Mouse (Mus musculus): ENCODE results near the gene Ccdc63. TPM values are rescaled to one million over a fixed set of nuclear protein-coding genes. Genes with fewer than 3 reads are reported as not detected.
A peak's percentile ranks its signal among the peaks of the same experiment; 100 is the strongest.
"Not testable (repeated sequence)": the region's sequence is repeated elsewhere in the genome, so short reads cannot be mapped to it uniquely, and the experiment has no call there.

The Ccdc63 gene
- polyA plus RNA-seq, 1 experiment from 2014 or later, result 0.43 TPM

DNA sequence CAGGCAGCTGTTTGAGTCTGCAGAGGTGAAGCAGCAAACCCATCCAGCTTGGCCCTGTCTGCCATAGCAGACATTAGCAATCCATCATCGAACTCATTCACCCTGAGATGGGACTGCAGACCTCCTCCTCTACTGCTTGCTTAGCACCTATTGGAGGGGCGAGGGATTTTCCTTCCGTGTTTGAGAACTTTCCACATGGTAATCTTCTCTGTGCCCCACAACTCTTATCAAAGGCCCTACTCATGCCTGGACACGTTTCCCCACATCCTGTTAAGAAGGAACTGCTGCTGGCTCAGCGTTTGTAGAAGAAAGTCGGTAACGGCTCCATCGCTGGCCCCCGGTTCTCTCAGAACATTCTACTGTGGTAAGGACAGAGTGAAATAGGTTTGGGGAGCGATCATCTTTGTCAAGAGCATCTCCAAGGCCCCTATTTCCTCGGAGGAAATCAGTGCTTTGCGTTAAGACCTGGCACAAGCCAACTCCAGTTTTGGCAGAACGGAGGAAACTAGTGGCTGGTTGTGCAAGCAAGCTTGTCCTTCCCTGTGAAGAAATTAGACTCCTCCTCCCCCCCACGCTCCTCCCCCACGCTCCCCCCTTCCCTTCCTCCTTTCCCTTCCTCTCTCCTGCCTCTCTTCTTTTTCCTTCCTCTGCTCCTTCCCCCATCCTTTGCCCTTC is 4.9 kb upstream of the Ccdc63 start:
- Histone ChIP-seq H3K4me1 (ENCODE audit: control insufficient read depth, insufficient read depth, low read length) (peaks cover 12% of the 10 kb centered on the region; the same call in 1 of the 2 replicates), H3K4me3 (ENCODE audit: low read depth, low read length) (peak overlapping the region; percentile 20; the same call in 1 of the 2 replicates), H3K27ac (replicated peaks; ENCODE audit: low read depth, low read length) (peak overlapping the region; percentile 93), H3K27me3 (replicated peaks; ENCODE audit: control insufficient read depth, insufficient read depth, low read length) (no peaks in the 10 kb centered on the region), H3K9me3 (ENCODE audit: control insufficient read depth, low read length) (no peaks in the 10 kb centered on the region), H3K36me3 (ENCODE audit: control insufficient read depth, insufficient read depth, low read length) (no peaks in the 10 kb centered on the region), H3K9ac (ENCODE audit: low read depth, low read length) (peak overlapping the region; percentile 49), H3K4me2 (ENCODE audit: low read depth, low read length) (peak overlapping the region; percentile 46)
- WGBS, result 43% methylated on average over 15 of the region's 15 CpGs
- DNase-seq (ENCODE audit: low spot score) (peak; percentile 73), ATAC-seq (ENCODE audit: low read depth) (peak; percentile 24; the same call in 1 of the 2 replicates)

DNA sequence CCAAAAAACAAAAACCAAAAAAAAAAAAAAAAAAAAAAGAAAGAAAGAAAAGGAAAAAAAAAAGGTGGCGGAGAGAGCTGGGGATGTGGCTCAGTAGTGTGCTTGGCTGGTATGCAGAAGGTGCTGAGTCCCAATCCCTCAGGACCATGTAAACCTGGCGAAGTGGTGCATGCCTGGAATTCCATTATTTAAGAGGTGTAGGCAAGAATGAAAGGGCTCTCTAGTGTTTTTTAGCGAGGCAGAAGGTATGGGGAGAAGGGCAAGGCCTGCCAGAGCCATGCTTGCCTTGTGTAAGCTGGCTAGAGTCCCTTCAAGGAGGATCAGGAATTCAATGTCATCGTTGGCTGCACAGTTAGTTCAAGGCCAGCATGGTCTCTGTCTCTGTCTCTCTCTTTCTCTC is 4.2 kb upstream of the Ccdc63 start:
- Histone ChIP-seq H3K36me3 (ENCODE audit: control insufficient read depth, insufficient read depth, low read length) (no peaks in the 10 kb centered on the region), H3K9ac (ENCODE audit: low read depth, low read length) (no peak overlapping the region), H3K27ac (replicated peaks; ENCODE audit: low read depth, low read length) (peak overlapping the region; percentile 93), H3K4me2 (ENCODE audit: low read depth, low read length) (no peak overlapping the region), H3K9me3 (ENCODE audit: control insufficient read depth, low read length) (no peaks in the 10 kb centered on the region), H3K27me3 (replicated peaks; ENCODE audit: control insufficient read depth, insufficient read depth, low read length) (no peaks in the 10 kb centered on the region), H3K4me3 (ENCODE audit: low read depth, low read length) (no peak overlapping the region), H3K4me1 (ENCODE audit: control insufficient read depth, insufficient read depth, low read length) (peaks cover 12% of the 10 kb centered on the region; the same call in 1 of the 2 replicates)
- DNase-seq (ENCODE audit: low spot score) (no peak), ATAC-seq (ENCODE audit: low read depth) (no peak)
- WGBS, result 77% methylated on average over 4 of the region's 4 CpGs

DNA sequence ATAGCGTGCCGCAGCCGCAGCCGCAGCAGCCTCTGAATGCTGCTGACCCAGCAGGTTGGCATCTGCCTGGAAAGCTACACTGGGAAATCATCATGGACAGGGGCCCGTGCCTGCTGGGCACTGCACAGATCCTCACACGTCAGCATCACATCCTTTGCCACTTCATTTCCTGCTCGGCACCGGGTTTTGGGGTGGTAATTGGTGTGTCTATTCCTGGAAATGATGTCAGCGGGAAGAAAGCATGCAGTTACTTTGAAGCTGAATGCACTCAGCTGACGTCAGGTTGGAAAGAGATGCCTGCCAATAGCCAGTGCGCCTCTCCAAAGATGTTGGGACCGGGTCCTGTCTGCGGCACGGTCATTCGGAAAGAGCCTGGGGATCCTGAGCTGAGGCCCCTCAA is 2.9 kb upstream of the Ccdc63 start:
- Histone ChIP-seq H3K9ac (ENCODE audit: low read depth, low read length) (no peak overlapping the region), H3K4me1 (ENCODE audit: control insufficient read depth, insufficient read depth, low read length) (peaks cover 12% of the 10 kb centered on the region; the same call in 1 of the 2 replicates), H3K27me3 (replicated peaks; ENCODE audit: control insufficient read depth, insufficient read depth, low read length) (no peaks in the 10 kb centered on the region), H3K4me3 (ENCODE audit: low read depth, low read length) (no peak overlapping the region), H3K9me3 (ENCODE audit: control insufficient read depth, low read length) (no peaks in the 10 kb centered on the region), H3K36me3 (ENCODE audit: control insufficient read depth, insufficient read depth, low read length) (no peaks in the 10 kb centered on the region), H3K4me2 (ENCODE audit: low read depth, low read length) (no peak overlapping the region), H3K27ac (replicated peaks; ENCODE audit: low read depth, low read length) (peak overlapping the region; percentile 21; the same call in 1 of the 2 replicates)
- 73% methylated on average over 13 of the region's 15 CpGs for WGBS
- no peak for ATAC-seq (ENCODE audit: low read depth)
- peak; percentile 36 for DNase-seq (ENCODE audit: low spot score)

DNA sequence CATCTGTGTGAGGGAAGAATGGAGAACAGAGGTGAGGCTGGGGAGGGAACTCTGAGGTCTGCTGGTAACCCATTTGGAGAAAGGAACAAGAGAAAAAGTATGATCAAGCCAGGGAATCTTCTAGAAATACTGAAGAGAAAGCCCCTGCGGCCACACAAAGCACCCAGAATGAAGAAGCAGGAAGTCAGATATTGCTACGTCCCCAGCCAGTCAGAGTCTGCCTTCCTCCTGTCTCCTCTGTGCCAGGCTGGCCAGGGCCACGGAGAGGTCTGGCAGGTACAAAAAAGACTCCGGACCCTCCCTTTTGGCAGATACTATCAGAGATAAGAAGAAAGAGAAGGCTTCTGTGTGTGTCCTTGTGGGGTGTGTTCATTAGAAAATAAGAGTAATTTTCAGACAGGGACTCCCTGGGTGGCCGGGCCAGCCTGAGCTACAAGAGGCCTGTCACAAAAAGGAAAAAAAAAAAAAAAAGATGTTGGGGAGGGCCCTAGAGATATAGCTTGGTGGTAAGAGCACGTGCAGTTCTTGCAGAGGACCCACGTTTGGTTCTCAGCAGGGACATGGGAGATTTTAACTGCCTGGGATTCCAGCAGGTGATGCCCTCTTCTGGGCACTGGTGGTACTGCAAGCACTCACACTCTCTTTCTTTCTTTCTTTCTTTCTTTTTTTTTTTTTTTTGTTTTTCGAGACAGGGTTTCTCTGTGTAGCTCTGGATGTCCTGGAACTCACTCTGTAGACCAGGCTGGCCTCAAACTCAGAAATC is 1.8 kb upstream of the Ccdc63 start:
- Histone ChIP-seq H3K27ac (replicated peaks; ENCODE audit: low read depth, low read length) (no peak overlapping the region), H3K4me1 (ENCODE audit: control insufficient read depth, insufficient read depth, low read length) (peaks cover 12% of the 10 kb centered on the region; the same call in 1 of the 2 replicates), H3K4me2 (ENCODE audit: low read depth, low read length) (no peak overlapping the region), H3K9me3 (ENCODE audit: control insufficient read depth, low read length) (no peaks in the 10 kb centered on the region), H3K27me3 (replicated peaks; ENCODE audit: control insufficient read depth, insufficient read depth, low read length) (no peaks in the 10 kb centered on the region), H3K9ac (ENCODE audit: low read depth, low read length) (no peak overlapping the region), H3K4me3 (ENCODE audit: low read depth, low read length) (no peak overlapping the region), H3K36me3 (ENCODE audit: control insufficient read depth, insufficient read depth, low read length) (no peaks in the 10 kb centered on the region)
- ATAC-seq (ENCODE audit: low read depth) (no peak), DNase-seq (ENCODE audit: low spot score) (no peak)
- WGBS, result 58% methylated on average over 8 of the region's 8 CpGs

DNA sequence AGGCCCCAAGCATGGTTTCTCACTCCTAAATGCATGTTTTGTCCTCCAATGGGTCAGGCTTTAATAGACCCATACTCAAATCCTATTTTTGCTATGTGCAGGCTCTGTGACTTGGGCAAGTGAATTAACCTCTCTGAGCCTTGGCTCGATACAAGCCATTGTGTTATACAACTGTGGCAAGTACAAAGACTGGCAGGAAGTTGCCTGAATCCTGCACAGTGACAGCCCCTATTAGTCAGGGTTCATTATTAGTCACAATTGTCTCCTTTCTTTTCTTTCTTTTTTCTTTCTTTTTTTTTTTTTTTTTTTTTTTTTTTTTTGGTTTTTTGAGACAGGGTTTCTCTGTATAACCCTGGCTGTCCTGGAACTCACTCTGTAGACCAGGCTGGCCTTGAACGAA is 852 bp downstream of the Ccdc63 start:
- not testable (repeated sequence) for H3K4me2 ChIP-seq (ENCODE audit: low read depth, low read length); H3K4me3 ChIP-seq (ENCODE audit: low read depth, low read length); H3K27ac ChIP-seq (replicated peaks; ENCODE audit: low read depth, low read length); H3K27me3 ChIP-seq (replicated peaks; ENCODE audit: control insufficient read depth, insufficient read depth, low read length); H3K9ac ChIP-seq (ENCODE audit: low read depth, low read length); DNase-seq (ENCODE audit: low spot score); ATAC-seq (ENCODE audit: low read depth); H3K4me1 ChIP-seq (ENCODE audit: control insufficient read depth, insufficient read depth, low read length); H3K9me3 ChIP-seq (ENCODE audit: control insufficient read depth, low read length); H3K36me3 ChIP-seq (ENCODE audit: control insufficient read depth, insufficient read depth, low read length)
- 69% methylated on average over 2 of the region's 2 CpGs for WGBS

DNA sequence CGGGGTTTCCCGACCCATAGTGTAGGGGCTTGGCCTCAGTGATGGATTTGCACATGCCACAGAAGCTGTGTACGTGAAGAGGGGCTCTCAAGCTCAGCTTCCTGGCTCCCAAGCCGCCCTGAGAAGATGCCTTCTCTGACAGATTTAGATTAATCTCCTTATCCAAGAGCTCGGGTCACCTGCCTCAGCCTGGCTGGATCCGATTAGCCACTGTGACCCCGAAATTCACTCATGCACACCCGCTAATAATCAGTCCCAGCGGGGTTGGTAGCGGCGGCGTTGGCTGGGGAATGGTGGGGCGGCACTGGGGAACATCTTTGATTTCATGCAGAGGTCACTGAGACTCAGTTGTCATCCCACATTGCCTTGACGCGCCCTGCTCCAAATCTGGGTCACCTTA is 1.8 kb downstream of the Ccdc63 start:
- no peak for ATAC-seq (ENCODE audit: low read depth)
- no peaks in the 10 kb centered on the region for H3K27me3 ChIP-seq (replicated peaks; ENCODE audit: control insufficient read depth, insufficient read depth, low read length)
- no peak for DNase-seq (ENCODE audit: low spot score)
- no peaks in the 10 kb centered on the region for H3K9me3 ChIP-seq (ENCODE audit: control insufficient read depth, low read length)
- no peak overlapping the region for H3K27ac ChIP-seq (replicated peaks; ENCODE audit: low read depth, low read length)
- H3K4me3 ChIP-seq (ENCODE audit: low read depth, low read length), result no peak overlapping the region
- H3K4me1 ChIP-seq (ENCODE audit: control insufficient read depth, insufficient read depth, low read length), result no peaks in the 10 kb centered on the region
- no peak overlapping the region for H3K9ac ChIP-seq (ENCODE audit: low read depth, low read length)
- H3K36me3 ChIP-seq (ENCODE audit: control insufficient read depth, insufficient read depth, low read length), result no peaks in the 10 kb centered on the region
- H3K4me2 ChIP-seq (ENCODE audit: low read depth, low read length), result no peak overlapping the region
- WGBS, result 65% methylated on average over 15 of the region's 15 CpGs

- no peak overlapping the region for H3K4me2 ChIP-seq (ENCODE audit: low read depth, low read length)
- H3K27me3 ChIP-seq (replicated peaks; ENCODE audit: control insufficient read depth, insufficient read depth, low read length), result no peaks in the 10 kb centered on the region
- H3K27ac ChIP-seq (replicated peaks; ENCODE audit: low read depth, low read length), result no peak overlapping the region
- no peaks in the 10 kb centered on the region for H3K36me3 ChIP-seq (ENCODE audit: control insufficient read depth, insufficient read depth, low read length)
- no peak overlapping the region for H3K4me3 ChIP-seq (ENCODE audit: low read depth, low read length)
- ATAC-seq (ENCODE audit: low read depth) (no peak), DNase-seq (ENCODE audit: low spot score) (no peak)
- H3K9me3 ChIP-seq (ENCODE audit: control insufficient read depth, low read length), result no peaks in the 10 kb centered on the region
- H3K9ac ChIP-seq (ENCODE audit: low read depth, low read length), result no peak overlapping the region
- 78% methylated on average over 14 of the region's 14 CpGs for WGBS
- peaks cover 5% of the 10 kb centered on the region; the same call in 1 of the 2 replicates for H3K4me1 ChIP-seq (ENCODE audit: control insufficient read depth, insufficient read depth, low read length)
Measured at GRCm38 (mm10) chr5:122136508-122137408, 3.9 kb downstream of the Ccdc63 start.

GRCm38 (mm10) chr5:122135290-122135882 is 5.2 kb downstream of the Ccdc63 start:
- no peaks in the 10 kb centered on the region for H3K36me3 ChIP-seq (ENCODE audit: control insufficient read depth, insufficient read depth, low read length)
- H3K4me1 ChIP-seq (ENCODE audit: control insufficient read depth, insufficient read depth, low read length), result peaks cover 5% of the 10 kb centered on the region; the same call in 1 of the 2 replicates
- H3K27me3 ChIP-seq (replicated peaks; ENCODE audit: control insufficient read depth, insufficient read depth, low read length), result no peaks in the 10 kb centered on the region
- DNase-seq (ENCODE audit: low spot score), result no peak
- no peak overlapping the region; the same call in 1 of the 2 replicates for H3K9ac ChIP-seq (ENCODE audit: low read depth, low read length)
- H3K4me3 ChIP-seq (ENCODE audit: low read depth, low read length), result no peak overlapping the region
- 67% methylated on average over 3 of the region's 3 CpGs for WGBS
- no peak overlapping the region for H3K4me2 ChIP-seq (ENCODE audit: low read depth, low read length)
- no peak for ATAC-seq (ENCODE audit: low read depth)
- H3K9me3 ChIP-seq (ENCODE audit: control insufficient read depth, low read length), result no peaks in the 10 kb centered on the region
- no peak overlapping the region for H3K27ac ChIP-seq (replicated peaks; ENCODE audit: low read depth, low read length)

Measured in embryonic facial prominence, embryonic 14.5 days (tissue).